Mouse (Mus musculus) midbrain, embryonic 10.5 days (tissue): ENCODE measurements at regions not wholly inside any gene's neighbourhood (a gene's known extent, or its start where the extent isn't known, plus 50 kb on each side); places are given as distances from the start of the nearest gene placed in this dataset.

Experiments used
- DNase-seq: peaks from one replicate; pipeline ENCODE4 v3.0.0-alpha.2; 2017; ENCODE audit warnings: low spot score
- H3K27ac ChIP-seq: fragments of 300-500 bp; sonication (generic); replicated peaks from 2 replicates; pipeline ENCODE4 v1.5.1; 2016; ENCODE audit warnings: mild to moderate bottlenecking
- H3K27me3 ChIP-seq: fragments of 300-500 bp; sonication (generic); 2 replicates; pipeline ENCODE4 v1.6.1; 2016; ENCODE audit warnings: low read depth, mild to moderate bottlenecking; ENCODE audit not compliant: poor library complexity, severe bottlenecking
- H3K36me3 ChIP-seq: fragments of 300-500 bp; sonication (generic); 2 replicates; pipeline ENCODE4 v1.6.1; 2016; ENCODE audit warnings: mild to moderate bottlenecking, moderate library complexity
- H3K4me1 ChIP-seq: fragments of 300-500 bp; sonication (generic); 2 replicates; pipeline ENCODE4 v1.6.1; 2016
- H3K4me3 ChIP-seq: fragments of 300-500 bp; sonication (generic); 2 replicates; pipeline ENCODE4 v1.5.1; 2016; ENCODE audit warnings: mild to moderate bottlenecking, moderate library complexity
- H3K9me3 ChIP-seq: fragments of 300-500 bp; sonication (generic); replicated peaks from 2 replicates; pipeline ENCODE4 v1.6.1; 2016; ENCODE audit warnings: mild to moderate bottlenecking
- WGBS: fragments of 180-500 bp; shearing (Covaris S2); methylation state at CpG from one replicate; pipeline ENCODE4 v1.1.7; 2016; 5-methylcytosine and 5-hydroxymethylcytosine counted together

- 83% methylated on average over 2 of the region's 2 CpGs for WGBS
- H3K27ac ChIP-seq: no peak overlapping the region
- H3K4me1 ChIP-seq: no peaks in the 10 kb centered on the region
- no peaks in the 10 kb centered on the region for H3K9me3 ChIP-seq
- DNase-seq: no peak
- H3K4me3 ChIP-seq: no peak overlapping the region
- H3K27me3 ChIP-seq: no peaks in the 10 kb centered on the region
- H3K36me3 ChIP-seq: no peaks in the 10 kb centered on the region
Measured at GRCm38 (mm10) chr16:67735398-67735797, 114.7 kb upstream of the Cadm2 start.

- WGBS: 74% methylated on average over 3 of the region's 3 CpGs
- Histone ChIP-seq H3K4me1 (no peaks in the 10 kb centered on the region), H3K27ac (no peak overlapping the region)
Measured at GRCm38 (mm10) chr16:67698619-67699018, 77.9 kb upstream of the Cadm2 start.

More at GRCm38 (mm10) chr16:67698619-67699018, 77.9 kb upstream of the Cadm2 start:
- no peaks in the 10 kb centered on the region for H3K27me3 ChIP-seq
- no peaks in the 10 kb centered on the region for H3K36me3 ChIP-seq
- H3K9me3 ChIP-seq: no peaks in the 10 kb centered on the region
- no peak for DNase-seq
- H3K4me3 ChIP-seq: no peak overlapping the region
